12 mouse cellular contexts compared by ENCODE assay signal in genomic region chr2:26914148-26914941, GRCm38 (mm10). TPM values are rescaled to one million over a fixed set of nuclear protein-coding genes. Genes with fewer than 3 reads are reported as not detected.
DNase-seq lines count a peak whose midpoint lies in the region; ATAC-seq and TF ChIP-seq lines count a peak whose summit lies in the region.
"Had no signal": no experiment of that assay in that cellular context is flagged by ENCODE, and none has a peak within 500 bp of the region (broad histone marks: within the 10 kb centered on the region; RNA-seq: fewer than 3 reads in every experiment).

No protein-coding gene starts in this region.

- peaks cover 100% of the 10 kb centered on the region for H3K79me2 ChIP-seq in C2C12 (ENCODE audit: control insufficient read depth, insufficient read depth)

- no peaks in the 10 kb centered on the region for H3K9me3 ChIP-seq in kidney, embryonic 14.5 days (ENCODE audit: control insufficient read depth, low read length)
- peaks cover 41% of the 10 kb centered on the region for H3K9me3 ChIP-seq in E14TG2a.4 (ENCODE audit: low read length)
- H3K9me3 ChIP-seq in limb, embryonic 12.5 days, result no peaks in the 10 kb centered on the region
- H3K9me3 ChIP-seq: midbrain, embryonic 10.5 days had no signal

- no peak for TF ChIP-seq CTCF in C2C12 (IDR thresholded peaks at IDR 0.05; ENCODE audit: control insufficient read depth, insufficient read depth, insufficient read length)
- TF ChIP-seq CTCF in E14TG2a.4 (conservative IDR thresholded peaks at IDR 0.05; ENCODE audit: low read length), result no peak

- H3K9ac ChIP-seq in kidney, embryonic 14.5 days (ENCODE audit: low read depth, low read length), result no peak overlapping the region
- H3K9ac ChIP-seq in limb, embryonic 12.5 days (replicated peaks), result no peak overlapping the region

- peak overlapping the region; percentile 97; the same call in 1 of the 2 replicates for H3K4me2 ChIP-seq in kidney, embryonic 14.5 days (replicated peaks; ENCODE audit: low read depth, low read length)
- H3K4me2 ChIP-seq in limb, embryonic 12.5 days, result peak overlapping the region; percentile 98; the same call in 1 of the 2 replicates

- peaks cover 44% of the 10 kb centered on the region for H3K36me3 ChIP-seq in kidney, embryonic 14.5 days (ENCODE audit: control insufficient read depth, insufficient read depth, low read length)
- peaks cover 70% of the 10 kb centered on the region for H3K36me3 ChIP-seq in C2C12 (ENCODE audit: control insufficient read depth, insufficient read depth)
- H3K36me3 ChIP-seq in E14TG2a.4 (ENCODE audit: insufficient read depth, low read length), result peaks cover 69% of the 10 kb centered on the region
- H3K36me3 ChIP-seq in limb, embryonic 12.5 days, result peaks cover 52% of the 10 kb centered on the region

- H3K27ac ChIP-seq in kidney, embryonic 14.5 days (ENCODE audit: low read depth, low read length), result no peak overlapping the region
- no peak overlapping the region for H3K27ac ChIP-seq in limb, embryonic 12.5 days
- H3K27ac ChIP-seq: midbrain, embryonic 10.5 days had no signal

- H3K79me3 ChIP-seq in C2C12 (ENCODE audit: low read depth), result peaks cover 73% of the 10 kb centered on the region

- no peak overlapping the region for H3K4me3 ChIP-seq in kidney, embryonic 14.5 days (ENCODE audit: low read length)
- H3K4me3 ChIP-seq in C2C12 (ENCODE audit: insufficient read depth, poor library complexity, severe bottlenecking) (no peak overlapping the region), E14TG2a.4 (replicated peaks; ENCODE audit: low read length) (peak overlapping the region; percentile 99)
- H3K4me3 ChIP-seq in limb, embryonic 12.5 days (replicated peaks), result no peak overlapping the region

- peaks cover 29% of the 10 kb centered on the region for H3K4me1 ChIP-seq in kidney, embryonic 14.5 days (ENCODE audit: control insufficient read depth, insufficient read depth, low read length)
- peaks cover 62% of the 10 kb centered on the region for H3K4me1 ChIP-seq in E14TG2a.4 (replicated peaks; ENCODE audit: low read depth, low read length)
- peaks cover 50% of the 10 kb centered on the region for H3K4me1 ChIP-seq in limb, embryonic 12.5 days (replicated peaks)

- DNase-seq in kidney, postnatal 4 days, result no peak
- DNase-seq in adrenal gland, adult 8-10 months, result no peak
- DNase-seq in gastrocnemius, postnatal 10 days, result no peak
- no peak for DNase-seq in ovary, adult 18-20 months (ENCODE audit: low spot score)
- DNase-seq: cerebellum, adult 11 months; heart, postnatal 14 days; left cerebral cortex, postnatal 4 days had no signal

- H3K27me3 ChIP-seq in kidney, embryonic 14.5 days (ENCODE audit: control insufficient read depth, insufficient read depth, low read length), result no peaks in the 10 kb centered on the region
- H3K27me3 ChIP-seq in C2C12 (ENCODE audit: control insufficient read depth, insufficient read depth, insufficient read length) (no peaks in the 10 kb centered on the region), E14TG2a.4 (ENCODE audit: insufficient read depth, low read length) (no peaks in the 10 kb centered on the region)
- no peaks in the 10 kb centered on the region for H3K27me3 ChIP-seq in limb, embryonic 12.5 days

- H3ac ChIP-seq in C2C12 (ENCODE audit: control insufficient read depth, insufficient read length, low read depth), result no peak overlapping the region

- 62% methylated on average over 8 of the region's 8 CpGs for WGBS in kidney, embryonic 14.5 days
- 67% methylated on average over 8 of the region's 8 CpGs for WGBS in limb, embryonic 12.5 days

- ATAC-seq in kidney, embryonic 14.5 days (ENCODE audit: low FRiP score, low TSS enrichment), result no peak
- no peak for ATAC-seq in limb, embryonic 12.5 days (ENCODE audit: insufficient number of reproducible peaks, insufficient read depth, low FRiP score, low TSS enrichment, low read depth)

TF ChIP-seq in C2C12, 6 proteins besides CTCF, POLR2A, EP300 and RAD21:
- TF ChIP-seq FOSL1 (IDR thresholded peaks at IDR 0.05; ENCODE audit: insufficient read depth, low read length, poor library complexity, severe bottlenecking), result no peak
- peak; percentile 44 for TF ChIP-seq USF1 (IDR thresholded peaks at IDR 0.05; ENCODE audit: low read depth)
- peak; percentile 68 for TF ChIP-seq MAX (IDR thresholded peaks at IDR 0.05)

RNA-seq across cellular contexts. Expression of gene Surf2, which starts 1.8 kb away (rescaled TPM):
- polyA plus RNA-seq in kidney, embryonic 14.5 days (2014; fragmentation: Nextera tagmentation; extraction: Ambion mirVana), result 40.1 and 46.5 TPM in 2 replicates
- polyA plus RNA-seq in C2C12 (2012; fragmentation: generic; extraction: Trizol), result 42.6 TPM
- polyA plus RNA-seq in limb, embryonic 12.5 days (2016; fragmentation: Nextera tagmentation; extraction: Ambion mirVana), result 45.5 and 48.3 TPM in 2 replicates
- total RNA-seq in adrenal gland, adult 8-10 months (2022), result 10 to 100 TPM; 43.1 to 55.8 (median 52.2) TPM
- total RNA-seq in gastrocnemius, postnatal 10 days (2021), result 10 to 100 TPM; 14.0 to 15.4 TPM

RNA-seq across cellular contexts. Expression of gene Surf1, which starts 2.0 kb away (rescaled TPM):
- 48.1 and 51.1 TPM in 2 replicates for polyA plus RNA-seq in kidney, embryonic 14.5 days (2014; fragmentation: Nextera tagmentation; extraction: Ambion mirVana)
- polyA plus RNA-seq in C2C12 (2012; fragmentation: generic; extraction: Trizol), result 40.8 TPM
- 53.7 and 54.2 TPM in 2 replicates for polyA plus RNA-seq in limb, embryonic 12.5 days (2016; fragmentation: Nextera tagmentation; extraction: Ambion mirVana)
- total RNA-seq in adrenal gland, adult 8-10 months (2022), result 100 to 1,000 TPM; 128 to 137 (median 135) TPM
- 10 to 100 TPM; 33.3 to 37.6 TPM for total RNA-seq in gastrocnemius, postnatal 10 days (2021)

RNA-seq across cellular contexts. Expression of gene Rpl7a, which starts 3.8 kb away (rescaled TPM):
- 790 and 884 TPM in 2 replicates for polyA plus RNA-seq in kidney, embryonic 14.5 days (2014; fragmentation: Nextera tagmentation; extraction: Ambion mirVana)
- polyA plus RNA-seq in C2C12 (2012; fragmentation: generic; extraction: Trizol), result 3,080 TPM
- polyA plus RNA-seq in limb, embryonic 12.5 days (2016; fragmentation: Nextera tagmentation; extraction: Ambion mirVana), result 600 and 634 TPM in 2 replicates
- total RNA-seq in adrenal gland, adult 8-10 months (2022), result 100 to 1,000 TPM; 424 to 496 (median 462) TPM
- 100 to 1,000 TPM; 415 to 419 TPM for total RNA-seq in gastrocnemius, postnatal 10 days (2021)

RNA-seq across cellular contexts. Expression of gene Med22, which starts 3.9 kb away (rescaled TPM):
- polyA plus RNA-seq in kidney, embryonic 14.5 days (2014; fragmentation: Nextera tagmentation; extraction: Ambion mirVana), result 27.0 and 35.2 TPM in 2 replicates
- 71.0 TPM for polyA plus RNA-seq in C2C12 (2012; fragmentation: generic; extraction: Trizol)
- polyA plus RNA-seq in limb, embryonic 12.5 days (2016; fragmentation: Nextera tagmentation; extraction: Ambion mirVana), result 62.4 and 66.5 TPM in 2 replicates
- total RNA-seq in adrenal gland, adult 8-10 months (2022), result 10 to 100 TPM; 51.6 to 73.6 (median 62.4) TPM
- 10 to 100 TPM; 21.9 to 22.8 TPM for total RNA-seq in gastrocnemius, postnatal 10 days (2021)

RNA-seq across cellular contexts. Expression of gene Surf6, which starts 11.7 kb away (rescaled TPM):
- 14.6 and 19.0 TPM in 2 replicates for polyA plus RNA-seq in kidney, embryonic 14.5 days (2014; fragmentation: Nextera tagmentation; extraction: Ambion mirVana)
- polyA plus RNA-seq in C2C12 (2012; fragmentation: generic; extraction: Trizol), result 20.1 TPM
- 33.5 and 36.2 TPM in 2 replicates for polyA plus RNA-seq in limb, embryonic 12.5 days (2016; fragmentation: Nextera tagmentation; extraction: Ambion mirVana)
- 10 to 100 TPM; 26.0 to 32.8 (median 28.9) TPM for total RNA-seq in adrenal gland, adult 8-10 months (2022)
- total RNA-seq in gastrocnemius, postnatal 10 days (2021), result 10 to 100 TPM; 12.9 to 14.7 TPM
